Mouse (Mus musculus) heart, adult 2 months (tissue): ENCODE data around the gene Mprip. TPM values are rescaled to one million over a fixed set of nuclear protein-coding genes. Genes with fewer than 3 reads are reported as not detected.

Experiments
- DNase-seq, 2 experiments: peaks; one replicate each; pipeline ENCODE4 v3.0.0; 2021
- H3K27ac ChIP-seq: fragments of 200-600 bp; 2 replicates; pipeline ENCODE4 v1.8.1; 2022
- H3K27me3 ChIP-seq: fragments of 200-500 bp; 2 replicates; pipeline ENCODE4 v1.6.1; 2012; ENCODE audit warnings: mild to moderate bottlenecking, low read length, inconsistent platforms, mixed read lengths; ENCODE audit not compliant: control insufficient read depth, insufficient read depth
- H3K36me3 ChIP-seq: fragments of 200-500 bp; 2 replicates; pipeline ENCODE4 v1.6.1; 2012; ENCODE audit warnings: low read length, inconsistent platforms; ENCODE audit not compliant: control insufficient read depth, insufficient read depth
- H3K4me1 ChIP-seq: fragments of 200-500 bp; 2 replicates; pipeline ENCODE4 v1.6.1; 2011; ENCODE audit warnings: low read length; ENCODE audit not compliant: control insufficient read depth, insufficient read depth
- H3K4me3 ChIP-seq: fragments of 200-600 bp; 2 replicates; pipeline ENCODE4 v1.8.1; 2022
- H3K79me2 ChIP-seq: fragments of 200-500 bp; replicated peaks from 2 replicates; pipeline ENCODE4 v1.6.1; 2012; ENCODE audit warnings: mild to moderate bottlenecking, inconsistent platforms, low read length, moderate library complexity, mixed read lengths; ENCODE audit not compliant: control insufficient read depth, insufficient read depth
- H3K9ac ChIP-seq: fragments of 200-500 bp; 2 replicates; pipeline ENCODE4 v1.6.1; 2012; ENCODE audit warnings: low read depth, mild to moderate bottlenecking, control low read depth, inconsistent platforms, low read length, mixed read lengths
- CTCF ChIP-seq: fragments of 200-600 bp; IDR thresholded peaks from 2 replicates; pipeline ENCODE4 v1.8.1; 2022; ENCODE audit warnings: antibody characterized with exemption, mild to moderate bottlenecking, moderate library complexity
- EP300 ChIP-seq: fragments of 200-500 bp; IDR thresholded peaks from 2 replicates; pipeline ENCODE4 v1.6.1; 2011; ENCODE audit warnings: low read depth, low read length, control low read depth; ENCODE audit not compliant: insufficient read depth
- POLR2A ChIP-seq: fragments of 200-500 bp; IDR thresholded peaks from 2 replicates; pipeline ENCODE4 v1.6.1; 2011; ENCODE audit warnings: mild to moderate bottlenecking, low read depth, low read length, control low read depth; ENCODE audit not compliant: insufficient read depth
- WGBS: fragments of 180-500 bp; shearing (Covaris S2); methylation state at CpG from one replicate; pipeline ENCODE4 v1.1.7; 2018; 5-methylcytosine and 5-hydroxymethylcytosine counted together
- intact Hi-C: fragments of 180-260 bp; cut with DNase I; formaldehyde crosslinking; loops from one replicate; pipeline ENCODE4 v1.15.1; 2025
- polyA plus RNA-seq: library from polyadenylated mRNA; depleted of rRNA; stranded (reverse); fragments of >200 nt; gene quantifications from 2 replicates; pipeline ENCODE4 v1.2.3, GENCODE M21; 2012
- total RNA-seq, 2 experiments: library from RNA; stranded (reverse); gene quantifications; 2 replicates each; pipeline ENCODE4 v1.2.3; 2021

Gene Mprip
- total and polyA plus RNA-seq, 3 experiments: 77.1 to 142 (median 132) TPM

GRCm38 (mm10) chr11:59758191-59758985 is 97.3 kb downstream of the Mprip start:
- 40% methylated on average over 9 of the region's 9 CpGs for WGBS
- intact Hi-C loops: loop anchor here (10.0 kb wide), 1 partner anchor 234 kb away; the partner anchor contains the start of gene Zkscan17

DNA sequence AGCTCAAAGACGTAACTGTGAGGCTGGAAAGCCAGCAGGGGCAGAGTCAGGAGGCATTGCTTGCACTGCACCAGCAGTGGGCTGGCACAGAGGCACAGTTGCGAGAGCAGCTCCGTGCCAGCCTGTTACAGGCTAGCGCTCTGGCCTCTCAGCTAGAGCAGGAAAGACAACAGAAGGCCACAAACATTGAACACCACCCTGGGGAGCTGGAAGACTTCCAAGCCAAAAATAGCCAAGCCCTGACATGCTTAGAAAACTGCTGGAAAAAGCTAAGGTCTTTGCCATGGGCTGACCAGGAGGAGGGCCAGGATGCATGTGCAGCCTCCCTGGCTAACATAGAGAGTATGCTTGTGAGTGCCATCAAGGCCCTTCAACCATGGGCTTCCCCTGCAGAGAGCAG is 98.1 kb downstream of the Mprip start:
- Histone ChIP-seq H3K79me2 (no peaks in the 10 kb centered on the region), H3K4me3 (no peak overlapping the region), H3K27me3 (no peaks in the 10 kb centered on the region), H3K27ac (peak overlapping the region; percentile 51), H3K4me1 (peaks cover 16% of the 10 kb centered on the region), H3K36me3 (peaks cover 16% of the 10 kb centered on the region), H3K9ac (no peak overlapping the region)
- WGBS: 3% methylated on average over 4 of the region's 4 CpGs
- peak; percentile 64 to 74 for DNase-seq
- intact Hi-C loops: loop anchor here (10.0 kb wide), 1 partner anchor 234 kb away; the partner anchor contains the start of gene Zkscan17
- peak; percentile 25; the same call in 1 of the 2 replicates for TF ChIP-seq CTCF
- TF ChIP-seq EP300: no peak
- TF ChIP-seq POLR2A: no peak

More at GRCm38 (mm10) chr11:59758191-59758985, 97.3 kb downstream of the Mprip start:
- Histone ChIP-seq H3K4me1 (peaks cover 16% of the 10 kb centered on the region), H3K9ac (no peak overlapping the region), H3K27ac (peak overlapping the region; percentile 51), H3K79me2 (no peaks in the 10 kb centered on the region), H3K36me3 (peaks cover 16% of the 10 kb centered on the region), H3K4me3 (no peak overlapping the region), H3K27me3 (no peaks in the 10 kb centered on the region)
- no peak for DNase-seq
- no peak for TF ChIP-seq POLR2A
- no peak for TF ChIP-seq EP300

DNA sequence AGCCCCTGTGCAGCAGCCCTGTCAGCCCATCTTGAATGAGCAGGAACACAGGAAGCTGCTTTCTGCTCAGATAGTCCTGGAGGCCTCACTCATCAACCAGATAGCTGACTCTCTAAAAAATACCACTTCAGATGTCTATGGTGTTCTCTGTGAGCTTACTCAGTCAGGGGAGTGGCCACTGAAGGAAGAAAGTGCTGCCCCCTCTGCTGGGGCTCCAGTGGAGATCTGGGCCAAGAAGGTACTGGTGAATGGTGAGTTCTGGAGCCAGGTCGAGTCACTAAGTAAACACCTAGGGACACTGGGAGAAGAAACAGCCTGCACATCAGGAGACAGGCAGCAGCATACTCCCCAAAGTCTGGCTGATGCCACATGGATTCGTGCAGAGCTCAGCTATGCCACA is 98.5 kb downstream of the Mprip start:
- no peak for DNase-seq
- TF ChIP-seq EP300 (no peak), CTCF (no peak), POLR2A (no peak)
- H3K4me1 ChIP-seq: peaks cover 16% of the 10 kb centered on the region
- H3K9ac ChIP-seq: no peak overlapping the region
- H3K79me2 ChIP-seq: no peaks in the 10 kb centered on the region
- H3K4me3 ChIP-seq: no peak overlapping the region
- peak overlapping the region; percentile 51 for H3K27ac ChIP-seq
- WGBS: 53% methylated on average over 2 of the region's 2 CpGs
- intact Hi-C loops: loop anchor here (10.0 kb wide), 1 partner anchor 235 kb away; the partner anchor contains the start of gene Zkscan17
- H3K36me3 ChIP-seq: peaks cover 16% of the 10 kb centered on the region
- H3K27me3 ChIP-seq: no peaks in the 10 kb centered on the region

DNA sequence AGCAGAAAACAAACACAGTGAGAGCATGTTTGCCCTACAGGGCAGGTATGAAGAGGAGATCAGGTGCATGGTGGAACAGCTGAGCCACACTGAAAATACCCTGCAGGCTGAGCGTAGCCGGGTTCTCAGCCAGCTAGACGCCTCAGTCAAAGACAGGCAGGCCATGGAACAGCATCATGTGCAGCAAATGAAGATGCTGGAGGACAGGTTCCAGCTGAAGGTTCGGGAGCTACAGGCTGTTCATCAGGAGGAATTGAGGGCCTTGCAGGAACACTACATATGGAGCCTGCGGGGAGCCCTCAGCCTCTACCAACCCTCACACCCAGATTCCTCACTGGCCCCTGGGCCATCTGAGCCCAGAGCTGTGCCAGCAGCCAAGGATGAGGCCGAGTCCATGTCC is 99.7 kb downstream of the Mprip start:
- H3K36me3 ChIP-seq: peaks cover 16% of the 10 kb centered on the region
- no peak overlapping the region for H3K4me3 ChIP-seq
- intact Hi-C loops: no loop called here
- DNase-seq: no peak
- peaks cover 16% of the 10 kb centered on the region for H3K4me1 ChIP-seq
- no peak overlapping the region for H3K9ac ChIP-seq
- H3K27me3 ChIP-seq: no peaks in the 10 kb centered on the region
- no peak for TF ChIP-seq POLR2A
- no peak for TF ChIP-seq CTCF
- no peak for TF ChIP-seq EP300
- 95% methylated on average over 6 of the region's 6 CpGs for WGBS
- no peaks in the 10 kb centered on the region for H3K79me2 ChIP-seq
- no peak overlapping the region for H3K27ac ChIP-seq

DNA sequence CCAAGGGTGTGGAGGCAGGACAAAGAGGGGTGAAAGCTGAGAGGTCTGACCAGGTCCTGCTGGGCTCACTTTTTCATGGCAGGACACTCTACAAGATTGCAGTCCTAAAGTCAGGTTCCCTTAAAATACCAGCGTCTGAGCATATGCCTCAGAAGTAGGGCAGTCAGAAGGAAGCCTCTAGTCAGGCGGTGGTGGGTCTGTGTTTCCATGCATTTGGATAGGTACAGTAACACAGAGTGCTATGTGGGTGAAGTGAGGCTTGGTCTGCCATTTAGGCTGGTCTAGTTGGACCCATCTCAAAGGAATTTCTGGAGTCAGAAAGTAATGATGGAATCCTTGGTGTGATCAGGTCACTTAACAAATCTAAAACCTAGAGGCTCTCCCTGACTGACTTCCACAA is 108.2 kb downstream of the Mprip start:
- H3K9ac ChIP-seq: no peak overlapping the region
- H3K4me1 ChIP-seq: peaks cover 3% of the 10 kb centered on the region; the same call in 1 of the 2 replicates
- H3K27ac ChIP-seq: no peak overlapping the region
- intact Hi-C loops: no loop called here
- no peak overlapping the region for H3K4me3 ChIP-seq
- H3K27me3 ChIP-seq: no peaks in the 10 kb centered on the region
- H3K36me3 ChIP-seq: peaks cover 5% of the 10 kb centered on the region
- no peak for DNase-seq
- 73% methylated on average over 2 of the region's 2 CpGs for WGBS
- no peaks in the 10 kb centered on the region for H3K79me2 ChIP-seq
- TF ChIP-seq POLR2A (no peak), EP300 (no peak)

GRCm38 (mm10) chr11:59769738-59770137 is 108.6 kb downstream of the Mprip start:
- Histone ChIP-seq H3K27ac (no peak overlapping the region), H3K79me2 (no peaks in the 10 kb centered on the region), H3K4me3 (no peak overlapping the region), H3K36me3 (peaks cover 5% of the 10 kb centered on the region), H3K27me3 (no peaks in the 10 kb centered on the region), H3K4me1 (peaks cover 3% of the 10 kb centered on the region; the same call in 1 of the 2 replicates), H3K9ac (no peak overlapping the region)
- intact Hi-C loops: no loop called here
- no peak for DNase-seq
- 37% methylated on average over 6 of the region's 6 CpGs for WGBS
- TF ChIP-seq EP300 (no peak), CTCF (no peak), POLR2A (no peak)
